Mouse (Mus musculus) neural tube, embryonic 11.5 days (tissue): Measurements from ENCODE around the gene Atp5e. TPM values are rescaled to one million over a fixed set of nuclear protein-coding genes. Genes with fewer than 3 reads are reported as not detected.

Experiments
- ATAC-seq: fragments of 200-750 bp; cut with Nextera tagmentation; 2 replicates; pipeline ENCODE4 v1.8.0; 2017; ENCODE audit warnings: moderate number of reproducible peaks, mild to moderate bottlenecking, moderate TSS enrichment, moderate library complexity; ENCODE audit not compliant: insufficient read depth, low FRiP score, low TSS enrichment
- DNase-seq: peaks from one replicate; pipeline ENCODE4 v3.0.0-alpha.2; 2015; ENCODE audit warnings: low spot score
- H3K27ac ChIP-seq: fragments of 300-500 bp; sonication (generic); 2 replicates; pipeline ENCODE4 v1.5.1; 2014; ENCODE audit warnings: low read depth, mild to moderate bottlenecking, low read length
- H3K27me3 ChIP-seq: fragments of 300-500 bp; sonication (generic); 2 replicates; pipeline ENCODE4 v1.6.1; 2014; ENCODE audit warnings: mild to moderate bottlenecking, low read length, mixed read lengths; ENCODE audit not compliant: control insufficient read depth, insufficient read depth
- H3K36me3 ChIP-seq: fragments of 300-500 bp; sonication (generic); 2 replicates; pipeline ENCODE4 v1.6.1; 2014; ENCODE audit warnings: mild to moderate bottlenecking, low read length, moderate library complexity, mixed read lengths; ENCODE audit not compliant: control insufficient read depth, insufficient read depth
- H3K4me1 ChIP-seq: fragments of 300-500 bp; sonication (generic); 2 replicates; pipeline ENCODE4 v1.6.1; 2014; ENCODE audit warnings: low read length, mixed read lengths; ENCODE audit not compliant: control insufficient read depth, insufficient read depth
- H3K4me2 ChIP-seq: fragments of 300-500 bp; sonication (generic); 2 replicates; pipeline ENCODE4 v1.6.1; 2014; ENCODE audit warnings: low read depth, mild to moderate bottlenecking, moderate library complexity
- H3K4me3 ChIP-seq: fragments of 300-500 bp; sonication (generic); 2 replicates; pipeline ENCODE4 v1.5.1; 2014; ENCODE audit warnings: low read depth, low read length
- H3K9ac ChIP-seq: fragments of 300-500 bp; sonication (generic); 2 replicates; pipeline ENCODE4 v1.6.1; 2014; ENCODE audit warnings: mild to moderate bottlenecking, low read length
- H3K9me3 ChIP-seq: fragments of 300-500 bp; sonication (generic); 2 replicates; pipeline ENCODE4 v1.6.1; 2016; ENCODE audit warnings: low read length; ENCODE audit not compliant: control insufficient read depth
- WGBS: fragments of 180-500 bp; shearing (Covaris S2); extraction: QIAGEN DNeasy Blood & Tissue Kit; methylation state at CpG from one replicate; pipeline ENCODE4 v1.1.7; 2014; 5-methylcytosine and 5-hydroxymethylcytosine counted together
- polyA plus RNA-seq: library from polyadenylated mRNA; unstranded; fragments of >200 nt; fragmentation: Nextera tagmentation; extraction: Ambion mirVana; gene quantifications from 2 replicates; pipeline ENCODE4 v1.2.1, GENCODE M21; 2014

Atp5e gene
- polyA plus RNA-seq, 1 experiment from 2014 or later = 673 TPM

GRCm38 (mm10) chr2:174463370-174463769, 535 bp downstream of the Atp5e start:
- ATAC-seq = peak; percentile 51
- Histone ChIP-seq H3K27me3 (no peaks in the 10 kb centered on the region), H3K4me3 (peak overlapping the region; percentile 75), H3K9ac (peak overlapping the region; percentile 85), H3K27ac (no peak overlapping the region), H3K36me3 (peaks cover 7% of the 10 kb centered on the region; the same call in 1 of the 2 replicates), H3K9me3 (no peaks in the 10 kb centered on the region), H3K4me2 (peak overlapping the region; percentile 97), H3K4me1 (peaks cover 5% of the 10 kb centered on the region; the same call in 1 of the 2 replicates)
- WGBS = 40% methylated on average over 10 of the region's 10 CpGs
- DNase-seq = peak; percentile 19

- 84% methylated on average over 2 of the region's 2 CpGs for WGBS
Measured at GRCm38 (mm10) chr2:174459365-174459764, 4.5 kb downstream of the Atp5e start.

GRCm38 (mm10) chr2:174453681-174454080, 10.2 kb downstream of the Atp5e start:
- H3K9ac ChIP-seq = no peak overlapping the region
- no peaks in the 10 kb centered on the region for H3K9me3 ChIP-seq
- H3K4me1 ChIP-seq = no peaks in the 10 kb centered on the region
- no peak overlapping the region for H3K27ac ChIP-seq
- no peaks in the 10 kb centered on the region for H3K27me3 ChIP-seq
- peak; percentile 29 for DNase-seq
- 76% methylated on average over 7 of the region's 7 CpGs for WGBS
- no peak overlapping the region for H3K4me2 ChIP-seq
- no peaks in the 10 kb centered on the region for H3K36me3 ChIP-seq
- no peak for ATAC-seq
- H3K4me3 ChIP-seq = no peak overlapping the region

More at GRCm38 (mm10) chr2:174459365-174459764, 4.5 kb downstream of the Atp5e start:
- ATAC-seq (no peak), DNase-seq (no peak)
- Histone ChIP-seq H3K9ac (no peak overlapping the region), H3K27ac (no peak overlapping the region), H3K36me3 (peaks cover 5% of the 10 kb centered on the region; the same call in 1 of the 2 replicates), H3K27me3 (no peaks in the 10 kb centered on the region), H3K4me1 (peaks cover 5% of the 10 kb centered on the region; the same call in 1 of the 2 replicates), H3K4me2 (no peak overlapping the region), H3K4me3 (no peak overlapping the region), H3K9me3 (no peaks in the 10 kb centered on the region)

- Histone ChIP-seq H3K36me3 (no peaks in the 10 kb centered on the region), H3K4me1 (no peaks in the 10 kb centered on the region), H3K4me3 (no peak within 1 kb of the TSS), H3K9ac (no peak within 1 kb of the TSS), H3K27ac (no peak within 1 kb of the TSS), H3K9me3 (no peaks in the 10 kb centered on the region), H3K4me2 (no peak within 1 kb of the TSS), H3K27me3 (no peaks in the 10 kb centered on the region)
- 75% methylated on average over 4 of the region's 4 CpGs for WGBS
- DNase-seq (no peak), ATAC-seq (no peak)
Measured at GRCm38 (mm10) chr2:174450353-174450752, 13.6 kb downstream of the Atp5e start, which contains the start of gene Tubb1. Tubb1 (plus strand) TSS chr2:174450695.

- no peak for DNase-seq
- Histone ChIP-seq H3K27ac (no peak overlapping the region), H3K4me1 (no peaks in the 10 kb centered on the region), H3K9me3 (no peaks in the 10 kb centered on the region), H3K27me3 (no peaks in the 10 kb centered on the region), H3K4me2 (no peak overlapping the region), H3K9ac (no peak overlapping the region), H3K36me3 (no peaks in the 10 kb centered on the region), H3K4me3 (no peak overlapping the region)
- no peak for ATAC-seq
- WGBS = 84% methylated on average over 4 of the region's 4 CpGs
Measured at GRCm38 (mm10) chr2:174448405-174448804, 15.5 kb downstream of the Atp5e start.

- Histone ChIP-seq H3K27me3 (no peaks in the 10 kb centered on the region), H3K4me1 (no peaks in the 10 kb centered on the region), H3K36me3 (no peaks in the 10 kb centered on the region), H3K4me3 (no peak overlapping the region), H3K4me2 (no peak overlapping the region), H3K9ac (no peak overlapping the region), H3K27ac (no peak overlapping the region), H3K9me3 (no peaks in the 10 kb centered on the region)
- DNase-seq = no peak
- no peak for ATAC-seq
- 69% methylated on average over 8 of the region's 8 CpGs for WGBS
Measured at GRCm38 (mm10) chr2:174446905-174447304, 17.0 kb downstream of the Atp5e start.

GRCm38 (mm10) chr2:174446492-174446891, 17.4 kb downstream of the Atp5e start:
- Histone ChIP-seq H3K4me3 (no peak overlapping the region), H3K27me3 (no peaks in the 10 kb centered on the region), H3K27ac (no peak overlapping the region), H3K36me3 (no peaks in the 10 kb centered on the region), H3K9ac (no peak overlapping the region), H3K9me3 (no peaks in the 10 kb centered on the region), H3K4me1 (no peaks in the 10 kb centered on the region), H3K4me2 (no peak overlapping the region)
- no peak for ATAC-seq
- WGBS = 44% methylated on average over 7 of the region's 7 CpGs
- no peak for DNase-seq

GRCm38 (mm10) chr2:174445018-174445417, 18.9 kb downstream of the Atp5e start:
- Histone ChIP-seq H3K4me1 (no peaks in the 10 kb centered on the region), H3K9me3 (no peaks in the 10 kb centered on the region), H3K4me3 (no peak overlapping the region), H3K27ac (no peak overlapping the region), H3K27me3 (no peaks in the 10 kb centered on the region), H3K36me3 (no peaks in the 10 kb centered on the region), H3K9ac (no peak overlapping the region), H3K4me2 (no peak overlapping the region)
- 87% methylated on average over 6 of the region's 6 CpGs for WGBS
- DNase-seq = no peak
- ATAC-seq = no peak

GRCm38 (mm10) chr2:174444359-174444758, 19.5 kb downstream of the Atp5e start:
- ATAC-seq (no peak), DNase-seq (no peak)
- H3K4me1 ChIP-seq = no peaks in the 10 kb centered on the region
- 88% methylated on average over 7 of the region's 7 CpGs for WGBS
- no peaks in the 10 kb centered on the region for H3K9me3 ChIP-seq
- H3K9ac ChIP-seq = no peak overlapping the region
- H3K4me2 ChIP-seq = no peak overlapping the region
- H3K36me3 ChIP-seq = no peaks in the 10 kb centered on the region
- H3K27me3 ChIP-seq = no peaks in the 10 kb centered on the region
- no peak overlapping the region for H3K27ac ChIP-seq
- H3K4me3 ChIP-seq = no peak overlapping the region
